Mouse (Mus musculus) limb, embryonic 15.5 days (tissue): Measurements from ENCODE around the gene Gdpd3. TPM values are rescaled to one million over a fixed set of nuclear protein-coding genes. Genes with fewer than 3 reads are reported as not detected.

Source experiments
- ATAC-seq: fragments of 200-750 bp; cut with Nextera tagmentation; 2 replicates; pipeline ENCODE4 v1.8.0; 2017; ENCODE audit warnings: low read depth, moderate TSS enrichment; ENCODE audit not compliant: insufficient number of reproducible peaks, low FRiP score, low TSS enrichment
- H3K27ac ChIP-seq: fragments of 300-500 bp; sonication (generic); 2 replicates; pipeline ENCODE4 v1.5.1; 2015; ENCODE audit warnings: moderate library complexity, mild to moderate bottlenecking, inconsistent platforms
- H3K27me3 ChIP-seq: fragments of 300-500 bp; sonication (generic); 2 replicates; pipeline ENCODE4 v1.6.1; 2015; ENCODE audit warnings: inconsistent platforms
- H3K36me3 ChIP-seq: fragments of 300-500 bp; sonication (generic); 2 replicates; pipeline ENCODE4 v1.6.1; 2015; ENCODE audit warnings: inconsistent platforms
- H3K4me1 ChIP-seq: fragments of 300-500 bp; sonication (generic); 2 replicates; pipeline ENCODE4 v1.6.1; 2015; ENCODE audit warnings: inconsistent platforms
- H3K4me2 ChIP-seq: fragments of 300-500 bp; sonication (generic); 2 replicates; pipeline ENCODE4 v1.6.1; 2015; ENCODE audit warnings: mild to moderate bottlenecking, inconsistent platforms
- H3K4me3 ChIP-seq: fragments of 300-500 bp; sonication (generic); 2 replicates; pipeline ENCODE4 v1.5.1; 2015; ENCODE audit warnings: mild to moderate bottlenecking, inconsistent platforms
- H3K9ac ChIP-seq: fragments of 300-500 bp; sonication (generic); 2 replicates; pipeline ENCODE4 v1.6.1; 2015; ENCODE audit warnings: inconsistent platforms
- H3K9me3 ChIP-seq: fragments of 300-500 bp; sonication (generic); 2 replicates; pipeline ENCODE4 v1.6.1; 2016; ENCODE audit warnings: inconsistent platforms
- WGBS: fragments of 180-500 bp; shearing (Covaris S2); methylation state at CpG from one replicate; pipeline ENCODE4 v1.1.7; 2015; 5-methylcytosine and 5-hydroxymethylcytosine counted together
- polyA plus RNA-seq: library from polyadenylated mRNA; unstranded; fragments of >200 nt; fragmentation: Nextera tagmentation; extraction: Ambion mirVana; gene quantifications from 2 replicates; pipeline ENCODE4 v1.2.1, GENCODE M21; 2015

Gdpd3 gene
- polyA plus RNA-seq, 1 experiment from 2014 or later, result 17.7 TPM

DNA sequence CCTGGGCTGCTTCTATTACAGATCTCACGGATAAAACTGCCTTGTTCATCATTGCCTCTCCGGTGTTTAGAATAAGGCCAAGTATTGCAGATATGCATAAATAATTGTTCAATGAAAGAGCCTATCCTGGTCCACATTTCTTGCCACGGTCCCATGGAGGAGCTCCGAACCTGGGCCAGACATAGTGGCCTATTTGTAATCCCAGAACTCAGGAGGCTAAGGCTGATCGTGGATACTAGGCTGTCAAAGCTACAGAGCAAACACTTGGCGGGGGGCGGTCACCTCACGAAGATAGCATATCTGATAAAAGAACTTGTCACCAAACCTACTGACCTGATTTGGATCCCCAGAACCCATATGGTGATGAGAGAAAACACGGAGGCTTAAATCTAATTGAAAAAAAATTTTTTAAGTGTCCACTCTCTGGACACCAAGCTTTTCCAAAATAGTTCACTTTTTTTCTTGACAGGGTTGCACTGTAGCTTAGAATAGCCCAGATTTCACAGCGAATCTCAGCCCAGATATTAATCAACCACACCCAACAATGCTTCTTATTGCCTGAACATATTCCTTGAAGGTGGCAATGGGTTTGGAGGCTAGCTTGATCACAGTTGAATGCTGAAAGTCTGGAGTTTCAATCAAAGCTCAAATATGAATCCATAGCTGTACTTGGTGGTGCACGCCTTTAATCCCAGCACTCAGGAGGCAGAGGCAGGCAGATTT, 26.7 kb downstream of the Gdpd3 start:
- ATAC-seq, result no peak
- H3K27me3 ChIP-seq, result no peaks in the 10 kb centered on the region
- WGBS, result 28% methylated on average over 11 of the region's 11 CpGs
- peak overlapping the region; percentile 99 for H3K27ac ChIP-seq
- H3K4me1 ChIP-seq, result peaks cover 36% of the 10 kb centered on the region
- no peaks in the 10 kb centered on the region for H3K9me3 ChIP-seq
- H3K4me2 ChIP-seq, result peak overlapping the region; percentile 50
- H3K36me3 ChIP-seq, result peaks cover 58% of the 10 kb centered on the region
- peak overlapping the region; percentile 71 for H3K4me3 ChIP-seq
- H3K9ac ChIP-seq, result no peak overlapping the region

DNA sequence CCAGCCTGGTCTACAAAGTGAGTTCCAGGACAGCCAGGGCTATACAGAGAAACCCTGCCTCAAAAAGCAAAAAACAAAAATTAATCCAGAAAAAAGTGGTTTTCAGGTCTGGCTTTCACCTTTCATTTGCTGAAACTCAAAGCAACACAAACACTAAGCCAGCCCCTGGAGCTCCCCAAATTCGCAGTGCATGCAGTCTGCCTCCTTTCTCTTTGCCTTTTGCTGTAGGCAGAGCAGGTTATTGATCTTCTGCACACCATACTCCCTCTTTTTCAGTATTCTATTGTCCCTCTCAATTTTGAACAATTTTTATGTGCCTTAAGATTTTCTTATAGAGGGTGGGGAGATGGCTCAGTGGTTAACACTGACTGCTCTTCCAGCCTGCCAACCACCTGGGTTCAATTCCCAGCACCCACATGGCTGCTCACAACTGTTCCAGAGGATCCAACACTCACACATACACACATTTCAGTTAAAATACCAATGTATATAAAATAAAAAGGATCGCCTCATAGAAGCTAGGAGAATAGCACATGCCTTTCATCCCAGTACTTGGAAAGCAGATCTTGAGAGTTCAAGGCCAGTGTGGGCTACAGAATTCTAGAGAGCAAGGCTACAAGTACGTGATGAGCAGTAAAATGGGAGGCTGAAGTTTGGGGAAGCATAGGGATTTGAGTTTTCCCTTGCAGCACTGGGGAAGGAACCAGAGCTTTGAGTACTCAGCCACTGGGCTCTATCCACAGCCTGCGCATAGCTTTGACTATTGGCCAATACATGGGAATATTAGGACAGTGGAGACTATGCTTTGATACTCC, 27.5 kb downstream of the Gdpd3 start:
- no peaks in the 10 kb centered on the region for H3K27me3 ChIP-seq
- 0 out of 2 replicates have a peak overlapping the region, but pooled peaks have one; percentile 1 for H3K27ac ChIP-seq
- ATAC-seq, result no peak
- peaks cover 37% of the 10 kb centered on the region for H3K4me1 ChIP-seq
- 75% methylated on average over 4 of the region's 4 CpGs for WGBS
- no peak overlapping the region for H3K9ac ChIP-seq
- H3K36me3 ChIP-seq, result peaks cover 50% of the 10 kb centered on the region
- H3K9me3 ChIP-seq, result no peaks in the 10 kb centered on the region
- no peak overlapping the region for H3K4me2 ChIP-seq
- no peak overlapping the region for H3K4me3 ChIP-seq

DNA sequence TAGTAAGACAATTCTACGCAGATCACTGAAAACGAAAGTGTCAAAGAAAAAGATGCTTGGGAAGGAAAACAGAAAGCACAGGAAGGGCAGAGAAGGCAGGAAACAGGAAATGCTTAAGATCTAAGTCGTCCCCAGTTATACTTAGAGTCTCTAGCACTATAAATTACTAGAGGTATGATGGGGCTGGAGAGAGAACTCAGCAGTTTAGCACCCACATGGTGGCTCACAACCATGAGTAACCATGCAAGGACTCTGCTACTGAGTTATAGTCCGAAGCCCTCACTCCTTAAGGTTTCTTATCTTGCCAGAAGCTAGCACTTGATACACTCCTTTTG, 28.1 kb downstream of the Gdpd3 start:
- 74% methylated on average over 4 of the region's 4 CpGs for WGBS
- Histone ChIP-seq H3K9me3 (no peaks in the 10 kb centered on the region), H3K4me3 (no peak overlapping the region), H3K4me1 (peaks cover 37% of the 10 kb centered on the region), H3K27me3 (no peaks in the 10 kb centered on the region), H3K36me3 (peaks cover 44% of the 10 kb centered on the region), H3K9ac (no peak overlapping the region), H3K4me2 (no peak overlapping the region), H3K27ac (0 out of 2 replicates have a peak overlapping the region, but pooled peaks have one; percentile 1)
- no peak for ATAC-seq

DNA sequence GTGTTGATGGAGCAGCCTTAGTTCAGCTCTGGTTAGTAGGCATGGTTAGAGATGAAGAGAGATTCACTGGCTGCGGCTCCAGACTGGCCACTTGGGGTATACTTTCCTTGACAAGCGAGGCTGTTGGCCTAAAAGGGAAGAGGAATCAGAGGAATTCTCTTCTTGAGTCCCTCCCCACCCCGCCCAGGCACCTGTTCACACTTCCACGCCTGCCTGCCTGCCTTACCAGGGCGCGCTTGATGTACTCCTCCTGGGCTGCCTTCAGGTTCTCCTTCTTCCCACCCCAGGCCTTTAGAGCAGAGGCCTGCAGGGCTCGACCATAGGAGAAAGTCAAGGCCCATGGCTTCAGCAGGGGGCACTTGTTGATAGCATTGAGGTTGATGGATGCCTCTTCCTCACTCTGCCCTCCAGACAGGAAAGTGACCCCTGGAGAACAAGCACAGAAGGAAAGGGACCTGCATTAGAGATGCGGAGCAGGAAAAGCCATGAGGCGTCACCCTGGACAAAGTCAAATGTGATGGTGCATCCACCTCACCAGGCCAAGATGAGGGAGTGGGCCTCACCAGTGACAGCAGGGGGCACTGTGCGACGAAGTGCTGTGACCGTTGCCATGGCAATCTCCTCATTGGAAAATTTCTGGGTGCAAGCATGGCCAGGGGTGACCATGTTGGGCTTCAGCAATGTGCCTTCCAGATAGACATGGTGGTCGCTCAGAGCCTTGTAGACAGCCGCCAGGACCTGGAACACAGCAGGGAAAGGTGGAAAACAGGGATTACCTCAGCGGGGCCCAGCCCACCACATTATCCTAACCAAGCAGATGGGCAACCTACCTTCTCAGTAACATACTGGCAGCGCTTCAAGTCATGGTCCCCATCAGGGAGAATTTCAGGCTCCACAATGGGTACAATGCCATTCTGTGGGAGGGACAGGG, 29.5 kb downstream of the Gdpd3 start:
- H3K36me3 ChIP-seq, result peaks cover 34% of the 10 kb centered on the region
- H3K4me2 ChIP-seq, result no peak overlapping the region
- no peak overlapping the region for H3K9ac ChIP-seq
- no peaks in the 10 kb centered on the region for H3K9me3 ChIP-seq
- H3K4me1 ChIP-seq, result peaks cover 43% of the 10 kb centered on the region
- WGBS, result 83% methylated on average over 16 of the region's 16 CpGs
- no peak for ATAC-seq
- no peaks in the 10 kb centered on the region for H3K27me3 ChIP-seq
- H3K4me3 ChIP-seq, result no peak overlapping the region
- H3K27ac ChIP-seq, result no peak overlapping the region

DNA sequence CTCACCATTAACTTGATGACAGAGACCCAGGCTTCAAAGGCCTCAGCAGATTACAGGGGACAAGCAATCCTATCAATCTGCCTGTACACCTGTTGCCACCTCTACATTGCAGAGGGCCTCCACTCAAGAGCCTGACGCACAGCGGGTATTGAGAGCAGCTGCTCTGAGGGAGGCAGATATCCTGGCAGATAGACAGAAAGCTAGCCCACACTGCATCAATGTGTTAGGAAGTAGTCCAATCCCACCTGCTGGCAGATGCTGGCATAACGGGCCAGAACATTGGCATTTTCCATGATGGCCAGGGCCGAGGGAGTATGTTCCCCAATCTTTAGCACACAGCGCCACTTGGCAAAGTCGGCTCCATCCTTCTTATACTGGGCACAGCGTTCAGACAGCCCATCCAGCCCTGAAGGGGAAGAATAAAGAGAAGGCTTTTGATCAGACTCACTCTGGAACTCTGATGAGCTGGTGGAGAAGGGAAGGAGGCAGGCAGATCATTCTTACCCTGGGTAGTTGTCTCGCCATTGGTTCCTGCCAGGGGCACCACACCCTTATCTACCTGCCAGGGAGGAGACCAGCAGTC, 30.3 kb downstream of the Gdpd3 start:
- Histone ChIP-seq H3K36me3 (peaks cover 34% of the 10 kb centered on the region), H3K9me3 (no peaks in the 10 kb centered on the region), H3K4me2 (peak overlapping the region; percentile 62; the same call in 1 of the 2 replicates), H3K27ac (no peak overlapping the region), H3K9ac (no peak overlapping the region), H3K4me1 (peaks cover 45% of the 10 kb centered on the region), H3K4me3 (no peak overlapping the region; the same call in 1 of the 2 replicates), H3K27me3 (no peaks in the 10 kb centered on the region)
- ATAC-seq, result no peak
- WGBS, result 72% methylated on average over 8 of the region's 8 CpGs

DNA sequence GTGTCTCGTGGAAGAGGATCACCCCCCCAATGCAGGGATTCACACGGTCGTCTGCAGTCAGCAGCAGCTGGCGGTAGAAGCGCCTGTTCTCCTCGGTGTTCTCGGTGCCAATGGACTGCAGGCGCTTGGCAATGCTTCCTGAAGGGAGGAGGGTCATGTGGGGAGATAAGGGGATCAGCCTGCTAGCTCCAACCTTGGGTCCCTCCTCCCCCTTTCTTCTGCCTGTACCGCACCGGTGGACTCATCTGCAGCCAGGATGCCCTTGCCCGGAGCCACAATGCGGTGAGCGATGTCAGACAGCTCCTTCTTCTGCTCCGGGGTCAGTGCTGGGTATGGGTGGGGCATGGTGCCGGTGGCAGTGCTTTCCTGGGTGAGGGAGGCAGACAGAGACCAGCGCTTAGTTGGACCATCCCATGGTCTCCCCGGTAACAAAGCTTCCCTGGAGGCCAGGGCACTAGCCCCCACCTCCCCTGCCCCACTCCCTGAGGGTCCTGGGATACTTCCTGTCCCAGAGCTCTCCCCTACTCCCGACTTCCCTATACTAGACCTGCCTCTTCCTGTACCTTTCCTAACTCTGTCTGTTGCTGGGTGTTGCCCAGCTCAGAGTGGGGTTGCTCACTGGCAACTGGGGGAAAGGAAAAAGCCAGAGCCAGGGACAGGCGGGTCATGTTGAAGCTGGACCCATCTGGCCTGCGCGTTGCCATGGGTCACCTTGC, 31.4 kb downstream of the Gdpd3 start, which contains the start of gene Fam57b:
Gene Fam57b (plus strand): TSS at position 258 of the 716 bp plus-strand sequence.
- no peaks in the 10 kb centered on the region for H3K27me3 ChIP-seq
- H3K36me3 ChIP-seq, result peaks cover 38% of the 10 kb centered on the region
- peaks cover 45% of the 10 kb centered on the region for H3K4me1 ChIP-seq
- no peak for ATAC-seq
- peak within 1 kb of the TSS; percentile 95 for H3K27ac ChIP-seq
- peak within 1 kb of the TSS; percentile 83 for H3K4me3 ChIP-seq
- WGBS, result 27% methylated on average over 21 of the region's 21 CpGs
- H3K9ac ChIP-seq, result peak within 1 kb of the TSS; percentile 87
- no peaks in the 10 kb centered on the region for H3K9me3 ChIP-seq
- peak within 1 kb of the TSS; percentile 62 for H3K4me2 ChIP-seq

DNA sequence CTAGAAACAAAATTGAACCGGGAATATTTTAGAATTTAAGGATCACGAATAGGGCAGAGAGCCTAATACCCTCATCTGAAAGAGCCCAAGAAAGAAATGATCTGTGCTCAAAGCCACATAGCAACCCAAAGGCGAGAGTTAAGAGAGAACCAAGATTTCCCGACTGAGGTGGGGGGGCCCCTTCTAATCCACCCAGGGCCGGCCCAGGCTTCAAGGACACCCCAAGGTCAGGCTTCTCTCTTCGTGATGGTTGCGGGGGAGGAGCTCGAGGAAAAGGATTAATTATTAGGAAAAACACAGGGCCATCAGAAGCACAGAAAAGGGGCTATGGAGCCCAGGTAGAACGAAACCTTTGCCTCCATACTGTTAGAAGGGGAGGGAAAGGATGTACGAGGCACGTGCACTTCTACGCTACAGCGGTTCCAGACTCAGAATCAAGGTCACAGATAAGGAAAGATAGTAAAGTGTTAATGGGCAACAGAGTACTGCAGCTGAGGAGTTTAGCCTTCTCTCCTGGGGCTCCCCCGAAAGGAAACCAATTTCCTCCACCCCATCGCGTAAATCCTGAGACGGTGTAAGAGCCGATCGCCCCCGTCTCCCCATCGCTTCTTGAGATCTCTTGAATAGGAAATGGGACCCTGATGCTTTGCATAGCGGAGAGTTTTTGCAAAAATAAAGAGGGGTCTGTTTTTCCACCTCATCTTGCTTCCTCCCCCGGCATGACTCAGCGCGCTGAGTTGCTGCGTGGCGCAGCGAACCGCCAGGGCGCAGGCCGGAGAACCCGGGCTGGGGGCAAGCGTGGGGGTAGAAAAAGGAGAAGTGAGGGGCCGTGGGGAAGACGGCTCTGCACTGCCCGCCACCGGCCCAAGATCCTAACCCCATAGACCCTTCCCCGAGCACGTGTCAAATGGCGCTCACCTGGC, 32.3 kb downstream of the Gdpd3 start:
- H3K27me3 ChIP-seq, result no peaks in the 10 kb centered on the region
- peak overlapping the region; percentile 83 for H3K4me3 ChIP-seq
- H3K4me2 ChIP-seq, result peak overlapping the region; percentile 62
- peaks cover 41% of the 10 kb centered on the region for H3K4me1 ChIP-seq
- no peak for ATAC-seq
- H3K27ac ChIP-seq, result peak overlapping the region; percentile 95
- peak overlapping the region; percentile 87 for H3K9ac ChIP-seq
- peaks cover 43% of the 10 kb centered on the region for H3K36me3 ChIP-seq
- H3K9me3 ChIP-seq, result no peaks in the 10 kb centered on the region
- WGBS, result under 1% methylated on average over 40 of the region's 40 CpGs

DNA sequence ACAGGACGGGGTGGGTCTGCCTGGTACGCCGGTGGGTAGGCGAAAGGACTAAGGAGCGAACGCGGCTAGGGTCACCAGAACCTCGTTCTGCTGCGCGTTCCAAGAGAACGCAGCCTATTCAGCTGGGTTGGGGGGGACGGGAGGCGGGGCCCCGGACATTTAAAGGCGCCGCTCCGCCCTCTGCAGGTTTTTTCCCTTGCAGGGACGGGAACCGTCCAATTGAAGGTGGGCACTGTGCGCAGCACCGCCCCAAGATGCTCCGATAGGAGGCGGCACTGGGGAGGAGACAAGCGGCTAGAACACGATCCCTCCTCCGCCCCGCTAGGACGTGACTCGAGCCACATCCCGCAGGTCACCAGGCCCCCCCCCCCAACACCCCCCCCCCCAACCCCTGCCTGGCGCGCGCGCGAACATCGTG, 32.9 kb downstream of the Gdpd3 start:
- peak; percentile 96 for ATAC-seq
- under 1% methylated on average over 26 of the region's 36 CpGs for WGBS
- H3K27ac ChIP-seq, result peak overlapping the region; percentile 99
- peak overlapping the region; percentile 83 for H3K4me3 ChIP-seq
- peaks cover 47% of the 10 kb centered on the region for H3K36me3 ChIP-seq
- H3K27me3 ChIP-seq, result no peaks in the 10 kb centered on the region
- H3K4me1 ChIP-seq, result peaks cover 41% of the 10 kb centered on the region
- no peaks in the 10 kb centered on the region for H3K9me3 ChIP-seq
- H3K4me2 ChIP-seq, result peak overlapping the region; percentile 62
- peak overlapping the region; percentile 87 for H3K9ac ChIP-seq

DNA sequence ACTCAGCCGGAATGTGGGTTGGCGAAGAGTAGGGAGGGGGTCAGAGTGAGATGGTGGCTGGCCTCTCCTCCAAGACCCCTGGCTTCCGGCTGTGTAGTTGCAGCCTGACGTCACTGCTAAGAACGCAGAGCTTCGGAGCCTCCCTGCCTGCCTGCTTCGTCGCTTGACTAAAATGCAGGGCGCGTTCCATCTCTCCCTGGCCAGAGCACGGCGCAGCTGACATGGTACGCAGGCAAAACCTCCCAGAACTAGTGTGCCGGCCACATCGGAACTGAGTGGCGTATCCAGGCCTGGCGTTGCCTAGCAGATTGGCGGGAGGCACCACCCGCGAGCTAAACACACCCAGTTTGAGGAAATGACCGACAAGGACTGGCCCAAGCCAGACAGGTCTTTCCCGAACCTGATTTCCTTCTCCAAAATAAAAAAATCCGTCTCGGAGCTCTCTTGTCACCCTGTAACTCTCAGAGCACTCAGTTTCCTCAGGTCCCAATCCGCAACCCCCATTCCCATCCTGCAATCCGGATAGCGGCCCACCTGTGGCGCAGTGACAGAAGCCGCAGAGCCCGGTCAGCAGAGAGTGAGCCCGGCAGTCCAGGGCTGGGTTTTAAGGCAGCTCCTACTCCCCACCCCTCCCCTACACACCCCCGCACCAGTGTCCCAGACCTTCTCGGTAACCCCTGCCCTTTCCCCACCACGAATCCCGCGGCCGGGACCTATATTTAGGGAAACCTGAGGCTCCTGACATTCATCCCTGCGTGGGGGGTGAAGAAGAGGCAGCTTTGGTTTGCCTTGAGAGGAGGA, 33.5 kb downstream of the Gdpd3 start:
- 2% methylated on average over 36 of the region's 38 CpGs for WGBS
- peak overlapping the region; percentile 72 for H3K9ac ChIP-seq
- peak overlapping the region; percentile 62 for H3K4me2 ChIP-seq
- peak overlapping the region; percentile 99 for H3K27ac ChIP-seq
- peaks cover 41% of the 10 kb centered on the region for H3K4me1 ChIP-seq
- peak overlapping the region; percentile 83 for H3K4me3 ChIP-seq
- no peaks in the 10 kb centered on the region for H3K27me3 ChIP-seq
- no peak for ATAC-seq
- H3K36me3 ChIP-seq, result peaks cover 47% of the 10 kb centered on the region
- H3K9me3 ChIP-seq, result no peaks in the 10 kb centered on the region
